Mouse (Mus musculus): ENCODE results near the gene Tspan15.

- TF ChIP-seq CTCF (conservative IDR thresholded peaks at IDR 0.05; ENCODE audit: insufficient read depth, insufficient read length, low read depth, low read length) (no peak), POLR2A (IDR thresholded peaks at IDR 0.05; ENCODE audit: low read depth, low read length) (no peak)
Measured at GRCm38 (mm10) chr10:62279066-62279465, 48.0 kb upstream of the Tspan15 start.

Measured in kidney, adult 2 months (tissue).